Mouse (Mus musculus) thymus, adult 2 months (tissue): Measurements from ENCODE around the gene Ltbp3.

Experiments used
- CTCF ChIP-seq: fragments of 200-500 bp; IDR thresholded peaks from 2 replicates; pipeline ENCODE4 v1.5.1; 2012; ENCODE audit warnings: mild to moderate bottlenecking, control low read depth, low read length, moderate library complexity, borderline replicate concordance; ENCODE audit not compliant: control insufficient read depth, poor library complexity, insufficient read depth; ENCODE audit errors: extremely low read depth
- POLR2A ChIP-seq: fragments of 200-500 bp; IDR thresholded peaks from 2 replicates; pipeline ENCODE4 v1.6.1; 2012; ENCODE audit warnings: mild to moderate bottlenecking, low read length, control low read depth, moderate library complexity; ENCODE audit not compliant: control insufficient read depth, poor library complexity, insufficient read depth; ENCODE audit errors: extremely low read depth

GRCm38 (mm10) chr19:5734325-5734724 is 6.4 kb upstream of the Ltbp3 start:
- TF ChIP-seq POLR2A: no peak
- TF ChIP-seq CTCF: no peak
